Mouse (Mus musculus) neural tube, embryonic 15.5 days (tissue): ENCODE data around the gene Rab36. TPM values are rescaled to one million over a fixed set of nuclear protein-coding genes. Genes with fewer than 3 reads are reported as not detected.
A peak's percentile ranks its signal among the peaks of the same experiment; 100 is the strongest.

Source experiments
- ATAC-seq: fragments of 200-750 bp; cut with Nextera tagmentation; 2 replicates; pipeline ENCODE4 v1.8.0; 2017; ENCODE audit warnings: mild to moderate bottlenecking, moderate TSS enrichment, moderate library complexity; ENCODE audit not compliant: low FRiP score
- H3K27ac ChIP-seq: fragments of 300-500 bp; sonication (generic); replicated peaks from 2 replicates; pipeline ENCODE4 v1.5.1; 2015; ENCODE audit warnings: mild to moderate bottlenecking, inconsistent platforms
- H3K27me3 ChIP-seq: fragments of 300-500 bp; sonication (generic); replicated peaks from 2 replicates; pipeline ENCODE4 v1.6.1; 2015; ENCODE audit warnings: inconsistent platforms
- H3K36me3 ChIP-seq: fragments of 300-500 bp; sonication (generic); 2 replicates; pipeline ENCODE4 v1.6.1; 2015; ENCODE audit warnings: inconsistent platforms
- H3K4me1 ChIP-seq: fragments of 300-500 bp; sonication (generic); 2 replicates; pipeline ENCODE4 v1.6.1; 2015; ENCODE audit warnings: inconsistent platforms
- H3K4me2 ChIP-seq: fragments of 300-500 bp; sonication (generic); 2 replicates; pipeline ENCODE4 v1.6.1; 2015; ENCODE audit warnings: inconsistent platforms, mild to moderate bottlenecking, moderate library complexity
- H3K4me3 ChIP-seq: fragments of 300-500 bp; sonication (generic); replicated peaks from 2 replicates; pipeline ENCODE4 v1.5.1; 2015; ENCODE audit warnings: mild to moderate bottlenecking, inconsistent platforms
- H3K9ac ChIP-seq: fragments of 300-500 bp; sonication (generic); replicated peaks from 2 replicates; pipeline ENCODE4 v1.6.1; 2015; ENCODE audit warnings: mild to moderate bottlenecking, inconsistent platforms
- H3K9me3 ChIP-seq: fragments of 300-500 bp; sonication (generic); replicated peaks from 2 replicates; pipeline ENCODE4 v1.6.1; 2016; ENCODE audit warnings: inconsistent platforms
- WGBS: fragments of 180-500 bp; shearing (Covaris S2); methylation state at CpG from one replicate; pipeline ENCODE4 v1.1.7; 2015; ENCODE audit warnings: mixed read lengths; 5-methylcytosine and 5-hydroxymethylcytosine counted together
- polyA plus RNA-seq: library from polyadenylated mRNA; unstranded; fragments of >200 nt; fragmentation: Nextera tagmentation; extraction: Ambion mirVana; gene quantifications from 2 replicates; pipeline ENCODE4 v1.2.1, GENCODE M21; 2015

Gene Rab36
- polyA plus RNA-seq, 1 experiment from 2014 or later, result 17.4 TPM

GRCm38 (mm10) chr10:75048711-75049110 is 11.9 kb downstream of the Rab36 start:
- ATAC-seq, result no peak
- WGBS, result 92% methylated on average over 7 of the region's 7 CpGs

GRCm38 (mm10) chr10:75051364-75052074 is 14.7 kb downstream of the Rab36 start:
- Histone ChIP-seq H3K9ac (no peak overlapping the region), H3K4me3 (no peak overlapping the region), H3K9me3 (no peaks in the 10 kb centered on the region), H3K4me2 (no peak overlapping the region), H3K4me1 (peaks cover 11% of the 10 kb centered on the region), H3K27ac (no peak overlapping the region), H3K36me3 (0 out of 2 replicates have a peak, but pooled peaks cover 6% of the 10 kb centered on the region), H3K27me3 (no peaks in the 10 kb centered on the region)
- no peak for ATAC-seq
- WGBS, result 94% methylated on average over 21 of the region's 21 CpGs

More at GRCm38 (mm10) chr10:75048711-75049110, 11.9 kb downstream of the Rab36 start:
- Histone ChIP-seq H3K9me3 (no peaks in the 10 kb centered on the region), H3K27me3 (no peaks in the 10 kb centered on the region), H3K4me3 (no peak overlapping the region), H3K4me2 (no peak overlapping the region), H3K27ac (no peak overlapping the region), H3K4me1 (no peaks in the 10 kb centered on the region), H3K36me3 (peaks cover 15% of the 10 kb centered on the region; the same call in 1 of the 2 replicates), H3K9ac (no peak overlapping the region)

DNA sequence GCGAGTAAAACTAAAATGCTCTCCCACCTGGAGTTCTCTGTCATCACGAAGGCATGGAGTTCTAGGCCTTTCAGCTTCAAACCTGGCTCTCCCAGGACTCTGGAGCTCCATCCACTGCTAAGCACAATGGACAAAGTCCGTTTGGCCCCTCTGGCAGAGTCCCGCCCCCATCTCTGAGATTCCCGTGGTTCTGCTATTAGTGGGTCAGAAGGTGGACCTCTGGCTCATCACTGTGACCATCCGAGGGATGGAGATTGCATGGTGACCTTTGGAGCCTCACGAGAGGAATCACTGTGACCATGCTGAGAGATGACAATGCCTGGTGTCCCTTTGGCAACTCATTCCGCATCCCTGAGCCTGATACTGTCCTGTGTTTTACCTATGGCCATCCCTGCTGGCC is 16.0 kb downstream of the Rab36 start:
- no peaks in the 10 kb centered on the region for H3K36me3 ChIP-seq
- WGBS, result 82% methylated on average over 8 of the region's 8 CpGs
- no peak for ATAC-seq

DNA sequence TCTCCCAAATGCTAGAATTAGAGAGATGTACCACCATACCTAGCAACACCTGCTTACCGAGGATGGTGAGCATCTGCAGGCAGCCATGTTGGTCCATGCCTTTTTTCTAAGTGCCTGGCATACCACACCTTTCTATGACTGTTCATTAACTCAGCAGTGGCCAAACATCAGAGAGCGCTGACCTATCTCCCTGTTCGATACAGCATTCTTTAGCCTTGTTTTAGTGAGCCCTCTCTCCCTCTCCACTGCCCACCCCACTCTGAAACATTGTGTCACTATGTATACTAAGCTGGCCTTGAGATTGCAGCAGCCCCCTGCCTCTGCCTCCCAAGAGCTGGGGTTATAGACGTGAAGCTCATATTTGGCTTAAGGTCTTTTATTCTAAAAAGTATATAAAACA is 16.8 kb downstream of the Rab36 start:
- no peaks in the 10 kb centered on the region for H3K36me3 ChIP-seq
- no peak for ATAC-seq
- 92% methylated on average over 4 of the region's 4 CpGs for WGBS
- no peaks in the 10 kb centered on the region for H3K27me3 ChIP-seq
- no peak overlapping the region for H3K27ac ChIP-seq
- no peak overlapping the region for H3K4me2 ChIP-seq
- H3K9me3 ChIP-seq, result no peaks in the 10 kb centered on the region
- peaks cover 18% of the 10 kb centered on the region for H3K4me1 ChIP-seq
- no peak overlapping the region for H3K4me3 ChIP-seq
- no peak overlapping the region for H3K9ac ChIP-seq

More for the DNA sequence above, 16.0 kb downstream of the Rab36 start:
- H3K27ac ChIP-seq, result no peak overlapping the region
- no peaks in the 10 kb centered on the region for H3K27me3 ChIP-seq
- no peak overlapping the region for H3K4me3 ChIP-seq
- no peaks in the 10 kb centered on the region for H3K9me3 ChIP-seq
- no peak overlapping the region for H3K9ac ChIP-seq
- peaks cover 17% of the 10 kb centered on the region for H3K4me1 ChIP-seq
- H3K4me2 ChIP-seq, result no peak overlapping the region

- no peak overlapping the region for H3K9ac ChIP-seq
- ATAC-seq, result no peak
- WGBS, result 74% methylated on average over 6 of the region's 6 CpGs
- no peaks in the 10 kb centered on the region for H3K9me3 ChIP-seq
- no peak overlapping the region for H3K4me3 ChIP-seq
- peaks cover 23% of the 10 kb centered on the region for H3K4me1 ChIP-seq
- no peaks in the 10 kb centered on the region for H3K36me3 ChIP-seq
- H3K27ac ChIP-seq, result no peak overlapping the region
- H3K4me2 ChIP-seq, result no peak overlapping the region
- H3K27me3 ChIP-seq, result no peaks in the 10 kb centered on the region
Observed at GRCm38 (mm10) chr10:75054125-75054524, 17.3 kb downstream of the Rab36 start.

GRCm38 (mm10) chr10:75055672-75056071 is 18.8 kb downstream of the Rab36 start:
- WGBS, result 53% methylated on average over 5 of the region's 5 CpGs
- ATAC-seq, result no peak
- Histone ChIP-seq H3K36me3 (no peaks in the 10 kb centered on the region), H3K4me1 (peaks cover 32% of the 10 kb centered on the region), H3K27me3 (no peaks in the 10 kb centered on the region), H3K27ac (peak overlapping the region; percentile 41; the same call in 1 of the 2 replicates), H3K4me2 (no peak overlapping the region), H3K4me3 (no peak overlapping the region), H3K9ac (no peak overlapping the region), H3K9me3 (no peaks in the 10 kb centered on the region)

- Histone ChIP-seq H3K4me2 (no peak overlapping the region), H3K9ac (no peak overlapping the region), H3K4me1 (peaks cover 34% of the 10 kb centered on the region), H3K27me3 (no peaks in the 10 kb centered on the region), H3K9me3 (no peaks in the 10 kb centered on the region), H3K27ac (peak overlapping the region; percentile 41), H3K4me3 (no peak overlapping the region), H3K36me3 (no peaks in the 10 kb centered on the region)
- WGBS, result 9% methylated on average over 4 of the region's 4 CpGs
- no peak for ATAC-seq
Observed at GRCm38 (mm10) chr10:75056255-75056654, 19.4 kb downstream of the Rab36 start.

GRCm38 (mm10) chr10:75058336-75058735 is 21.5 kb downstream of the Rab36 start:
- ATAC-seq, result no peak
- 0 out of 2 replicates have a peak overlapping the region, but pooled peaks have one; percentile 10 for H3K9ac ChIP-seq
- no peaks in the 10 kb centered on the region for H3K9me3 ChIP-seq
- no peak overlapping the region for H3K4me3 ChIP-seq
- H3K36me3 ChIP-seq, result no peaks in the 10 kb centered on the region
- WGBS, result 85% methylated on average over 8 of the region's 8 CpGs
- H3K4me2 ChIP-seq, result no peak overlapping the region
- no peak overlapping the region for H3K27ac ChIP-seq
- peaks cover 55% of the 10 kb centered on the region for H3K4me1 ChIP-seq
- no peaks in the 10 kb centered on the region for H3K27me3 ChIP-seq

GRCm38 (mm10) chr10:75058761-75059395 is 22.0 kb downstream of the Rab36 start:
- Histone ChIP-seq H3K9me3 (no peaks in the 10 kb centered on the region), H3K9ac (0 out of 2 replicates have a peak overlapping the region, but pooled peaks have one; percentile 10), H3K27ac (no peak overlapping the region), H3K4me3 (no peak overlapping the region), H3K36me3 (no peaks in the 10 kb centered on the region), H3K27me3 (no peaks in the 10 kb centered on the region), H3K4me1 (peaks cover 60% of the 10 kb centered on the region), H3K4me2 (peak overlapping the region; percentile 94; the same call in 1 of the 2 replicates)
- 17% methylated on average over 9 of the region's 9 CpGs for WGBS
- ATAC-seq, result no peak

DNA sequence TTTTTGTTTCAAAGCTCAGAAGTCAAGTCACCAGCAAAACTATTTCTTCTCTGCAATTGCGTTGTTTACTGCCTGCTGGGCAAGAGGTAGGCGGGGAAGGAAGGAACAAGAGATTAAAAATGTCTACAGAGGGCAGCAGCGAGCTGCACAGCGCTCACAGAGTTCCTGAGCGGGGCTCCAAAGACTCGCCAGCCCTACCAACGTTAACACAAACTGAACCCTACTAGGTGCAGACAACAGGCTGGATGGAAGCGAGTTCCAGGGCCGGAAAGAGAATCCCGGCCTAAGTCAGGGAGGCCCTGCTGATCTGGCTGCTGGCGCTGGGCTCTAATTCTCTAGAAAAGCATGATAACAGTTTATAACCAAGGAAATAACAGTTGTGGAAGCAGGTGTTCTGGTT is 22.5 kb downstream of the Rab36 start:
- peak; percentile 30; the same call in 1 of the 2 replicates for ATAC-seq
- Histone ChIP-seq H3K27me3 (no peaks in the 10 kb centered on the region), H3K36me3 (no peaks in the 10 kb centered on the region), H3K4me3 (peak overlapping the region; percentile 75), H3K4me1 (peaks cover 62% of the 10 kb centered on the region), H3K27ac (peak overlapping the region; percentile 15; the same call in 1 of the 2 replicates), H3K9me3 (no peaks in the 10 kb centered on the region), H3K9ac (no peak overlapping the region), H3K4me2 (peak overlapping the region; percentile 94)
- WGBS, result under 1% methylated on average over 11 of the region's 11 CpGs

- Histone ChIP-seq H3K27ac (peak within 1 kb of the TSS; percentile 96), H3K4me1 (peaks cover 72% of the 10 kb centered on the region), H3K36me3 (no peaks in the 10 kb centered on the region), H3K27me3 (no peaks in the 10 kb centered on the region), H3K4me3 (peak within 1 kb of the TSS; percentile 75), H3K9me3 (no peaks in the 10 kb centered on the region), H3K4me2 (peak within 1 kb of the TSS; percentile 94), H3K9ac (peak within 1 kb of the TSS; percentile 72)
- 0% methylated on average over 46 of the region's 73 CpGs for WGBS
- peak; percentile 90 for ATAC-seq
Observed at GRCm38 (mm10) chr10:75060217-75060842, 23.5 kb downstream of the Rab36 start, which contains the start of gene Bcr. Gene Bcr, plus strand, starts transcription at chr10:75060592.
